Mouse (Mus musculus) left cerebral cortex, adult 2 months (tissue): ENCODE measurements at regions not wholly inside any gene's neighbourhood (a gene's known extent, or its start where the extent isn't known, plus 50 kb on each side); places are given as distances from the start of the nearest gene placed in this dataset.
A peak's percentile ranks its signal among the peaks of the same experiment; 100 is the strongest.

ENCODE experiments used
- DNase-seq, 2 experiments: peaks; one replicate each; pipeline ENCODE4 v3.0.0; 2021 to 2022; ENCODE audit warnings: low spot score in 2 of 2, mixed read lengths in 1 of 2; ENCODE audit errors: extremely low spot score in 1 of 2
- H3K27ac ChIP-seq: fragments of 200-600 bp; 2 replicates; pipeline ENCODE4 v1.8.1; 2022
- H3K4me3 ChIP-seq: fragments of 200-600 bp; 2 replicates; pipeline ENCODE4 v1.8.1; 2022
- CTCF ChIP-seq: fragments of 200-600 bp; IDR thresholded peaks from 2 replicates; pipeline ENCODE4 v1.8.1; 2022; ENCODE audit warnings: antibody characterized with exemption, mild to moderate bottlenecking, moderate library complexity
- intact Hi-C: fragments of 180-260 bp; cut with DNase I; formaldehyde crosslinking; loops from one replicate; pipeline ENCODE4 v1.15.1; 2025

DNA sequence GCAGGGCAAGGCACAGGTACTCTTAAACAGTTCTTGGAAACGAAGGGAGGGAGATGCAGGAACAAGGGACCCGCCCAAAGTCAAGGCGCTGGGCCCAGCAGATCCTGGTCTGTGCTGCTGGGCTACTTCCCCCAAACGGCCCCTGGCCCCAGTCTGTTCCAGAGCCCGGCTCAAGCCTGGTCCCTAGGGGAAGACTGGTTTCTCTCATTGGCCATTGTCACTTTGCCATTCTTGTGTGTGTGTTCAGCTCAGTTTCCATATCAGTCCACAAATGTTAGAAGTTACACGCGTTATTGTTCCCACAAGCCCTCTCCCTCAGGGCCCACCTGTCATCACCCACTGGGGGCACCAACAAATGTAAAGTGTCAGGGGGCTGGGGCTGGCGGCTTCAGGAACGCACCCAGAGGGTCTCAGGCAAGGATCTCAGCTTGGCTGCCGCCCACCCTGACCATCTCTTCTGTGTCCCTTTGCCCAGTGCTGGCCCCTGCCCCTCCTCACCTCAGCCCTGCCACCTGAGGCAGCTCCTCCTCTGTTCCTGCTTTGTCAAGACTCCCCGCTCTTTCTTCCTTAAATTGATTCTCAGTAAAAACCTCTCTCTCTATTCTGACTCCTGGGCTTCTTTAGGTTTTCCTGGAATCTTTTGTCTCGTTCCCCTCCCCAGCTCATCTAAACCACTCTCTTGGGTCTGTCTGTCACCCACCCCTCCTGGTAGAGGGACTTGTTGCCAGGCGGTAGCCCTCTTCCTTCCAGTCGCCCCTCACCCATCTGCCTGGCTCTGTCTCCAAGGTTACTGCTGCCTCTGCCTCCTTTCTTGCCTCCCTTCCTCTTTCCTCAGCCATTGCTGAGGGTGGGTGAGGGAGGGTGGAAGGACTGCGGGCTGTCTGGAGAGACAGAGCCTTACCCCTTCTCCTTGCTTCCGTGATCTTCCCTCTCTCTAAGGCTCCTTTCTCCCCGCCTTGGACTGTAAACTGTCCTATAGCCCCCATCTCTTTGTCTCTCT lies 69.2 kb upstream of the 4931429L15Rik start:
- peak overlapping the region; percentile 48 for H3K4me3 ChIP-seq
- H3K27ac ChIP-seq, result peak overlapping the region; percentile 82
- peak; percentile 37 to 40 for DNase-seq
- TF ChIP-seq CTCF, result no peak
- intact Hi-C loops, result no loop called here

DNA sequence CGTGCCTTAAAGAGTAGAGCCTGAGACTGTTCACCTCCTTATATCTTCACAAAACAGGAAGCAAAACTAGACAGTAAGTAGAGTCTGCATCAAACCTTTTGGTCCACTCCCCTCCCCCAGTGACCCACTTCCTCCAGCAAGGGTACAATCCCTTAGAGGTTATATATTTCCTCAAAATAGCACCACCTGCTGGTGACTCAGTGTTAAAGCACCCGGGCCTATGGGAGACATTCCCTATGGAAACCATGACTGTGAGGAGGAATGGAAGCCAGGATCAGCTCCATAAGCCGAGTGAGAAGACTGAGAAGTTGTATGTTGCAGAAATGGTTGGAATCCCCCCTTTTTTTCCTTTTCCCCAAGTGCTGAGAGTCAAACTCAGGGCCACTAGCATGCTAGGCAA lies 66.5 kb upstream of the 4931429L15Rik start:
- no peak overlapping the region for H3K4me3 ChIP-seq
- no peak for DNase-seq
- peak; percentile 34 for TF ChIP-seq CTCF
- no peak overlapping the region for H3K27ac ChIP-seq
- intact Hi-C loops, result no loop called here

DNA sequence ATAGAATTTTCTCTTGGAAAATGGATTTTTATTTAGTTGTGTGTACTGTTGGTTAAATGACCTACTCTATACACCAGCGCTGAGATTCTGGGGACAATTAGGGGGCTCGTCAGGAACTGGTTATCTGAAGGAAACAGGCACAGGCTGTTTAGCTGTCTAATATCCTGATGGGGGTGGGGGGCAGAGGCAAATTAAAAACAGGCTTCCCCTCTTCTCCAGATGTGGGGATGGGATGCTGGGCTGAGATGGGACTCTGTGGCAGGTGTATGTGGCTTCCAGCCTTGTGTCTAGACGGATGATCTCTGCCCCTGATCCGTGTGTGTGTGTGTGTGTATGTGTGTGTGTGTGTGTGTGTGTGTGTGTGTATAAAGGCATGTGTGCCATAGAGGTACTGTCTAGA lies 61.6 kb upstream of the 4931429L15Rik start:
- no peak for TF ChIP-seq CTCF
- no peak overlapping the region for H3K27ac ChIP-seq
- intact Hi-C loops, result no loop called here
- H3K4me3 ChIP-seq, result no peak overlapping the region
- no peak for DNase-seq

DNA sequence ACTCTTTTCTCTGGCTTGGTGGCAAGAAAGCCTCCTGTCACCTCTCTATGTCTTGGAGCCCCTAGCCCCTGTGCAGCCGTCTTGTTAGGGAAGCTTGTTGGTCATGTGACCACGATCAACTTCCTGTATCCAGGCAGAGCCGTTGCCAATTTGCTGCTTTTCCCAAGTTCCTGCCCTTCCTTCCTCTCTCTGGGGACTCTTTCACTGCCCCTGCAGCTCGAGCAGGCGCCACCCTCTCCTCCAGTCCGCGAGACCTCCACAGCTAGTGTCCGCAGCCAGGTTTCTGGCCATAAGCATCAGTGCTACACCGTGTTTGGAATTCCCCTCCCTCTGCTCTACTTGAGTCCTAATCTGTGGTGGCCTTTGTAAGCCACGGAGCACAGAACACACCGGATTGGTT lies 59.7 kb upstream of the 4931429L15Rik start:
- H3K4me3 ChIP-seq, result no peak overlapping the region
- DNase-seq, result no peak
- intact Hi-C loops, result no loop called here
- TF ChIP-seq CTCF, result no peak
- no peak overlapping the region for H3K27ac ChIP-seq

DNA sequence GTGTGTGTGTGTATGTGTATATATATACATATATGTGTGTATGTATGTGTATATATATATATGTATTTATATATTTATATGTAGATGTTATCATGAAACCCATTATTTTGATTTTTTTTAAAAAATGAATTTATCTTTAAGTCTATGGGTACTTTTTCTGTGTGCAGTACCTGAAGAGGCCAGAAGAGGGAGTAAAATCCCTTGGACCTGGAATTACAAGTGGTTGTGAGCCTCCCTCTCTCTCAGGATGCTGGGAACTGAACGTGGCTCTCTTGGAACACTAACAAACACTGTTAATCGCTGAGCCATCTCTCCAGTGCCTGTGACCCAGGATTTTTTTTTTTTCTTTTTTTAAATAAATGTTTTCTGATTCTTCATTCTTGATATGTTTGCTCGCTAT lies 58.6 kb upstream of the 4931429L15Rik start:
- Histone ChIP-seq H3K4me3 (no peak overlapping the region), H3K27ac (no peak overlapping the region)
- no peak for DNase-seq
- peak; percentile 28 for TF ChIP-seq CTCF
- intact Hi-C loops, result no loop called here
